Mouse (Mus musculus): Measurements from ENCODE around the gene Sp8.

GRCm38 (mm10) chr12:118844841-118845240 is 1.3 kb upstream of the Sp8 start:
- no peak for TF ChIP-seq CTCF (IDR thresholded peaks at IDR 0.05; ENCODE audit: low read depth)
- TF ChIP-seq EP300 (IDR thresholded peaks at IDR 0.05; ENCODE audit: low read depth) = no peak
